11 mouse cellular contexts compared by ENCODE assay signal in genomic region chr13:41386581-41386980, GRCm38 (mm10).
DNase-seq lines count a peak whose midpoint lies in the region; ATAC-seq and TF ChIP-seq lines count a peak whose summit lies in the region.
"Had no signal": no experiment of that assay in that cellular context is flagged by ENCODE, and none has a peak within 500 bp of the region (broad histone marks: within the 10 kb centered on the region; RNA-seq: fewer than 3 reads in every experiment).

No protein-coding gene starts in this region.

- H3K27ac ChIP-seq in kidney, postnatal 0 days, result no peak overlapping the region
- H3K27ac ChIP-seq in embryonic fibroblast, embryonic 13.5 days (ENCODE audit: insufficient read depth, low read length), result peak overlapping the region; percentile 80
- peak overlapping the region; percentile 5 for H3K27ac ChIP-seq in lung, embryonic 16.5 days (ENCODE audit: low read length)

- H3K4me3 ChIP-seq in kidney, postnatal 0 days (replicated peaks; ENCODE audit: low read depth, low read length), result no peak overlapping the region
- no peak overlapping the region for H3K4me3 ChIP-seq in embryonic fibroblast, embryonic 13.5 days (ENCODE audit: insufficient read depth, low read length)
- H3K4me3 ChIP-seq in lung, embryonic 16.5 days (ENCODE audit: low read length), result no peak overlapping the region

- H3K9ac ChIP-seq in kidney, postnatal 0 days (ENCODE audit: low read depth, low read length), result no peak overlapping the region
- no peak overlapping the region for H3K9ac ChIP-seq in lung, embryonic 16.5 days (ENCODE audit: low read length)

- H3K27me3 ChIP-seq in kidney, postnatal 0 days (ENCODE audit: insufficient read depth, low read length), result no peaks in the 10 kb centered on the region
- H3K27me3 ChIP-seq in lung, embryonic 16.5 days (ENCODE audit: control insufficient read depth, insufficient read depth, low read depth, low read length), result no peaks in the 10 kb centered on the region

- no peaks in the 10 kb centered on the region for H3K9me3 ChIP-seq in kidney, postnatal 0 days (replicated peaks; ENCODE audit: low read length)
- H3K9me3 ChIP-seq in lung, embryonic 16.5 days (ENCODE audit: control insufficient read depth, low read length), result no peaks in the 10 kb centered on the region

- no peaks in the 10 kb centered on the region for H3K4me1 ChIP-seq in kidney, postnatal 0 days (replicated peaks; ENCODE audit: insufficient read depth, low read length)
- H3K4me1 ChIP-seq in embryonic fibroblast, embryonic 13.5 days (ENCODE audit: control insufficient read depth, insufficient read depth, low read length), result no peaks in the 10 kb centered on the region; the same call in 1 of the 2 replicates
- peaks cover 3% of the 10 kb centered on the region for H3K4me1 ChIP-seq in lung, embryonic 16.5 days (replicated peaks; ENCODE audit: control insufficient read depth, insufficient read depth, low read length)

- no peak for TF ChIP-seq POLR2A in embryonic fibroblast, embryonic 13.5 days (IDR thresholded peaks at IDR 0.05; ENCODE audit: low read depth, low read length)

- no peaks in the 10 kb centered on the region for H3K36me3 ChIP-seq in kidney, postnatal 0 days (ENCODE audit: insufficient read depth, low read length)
- no peaks in the 10 kb centered on the region for H3K36me3 ChIP-seq in lung, embryonic 16.5 days (ENCODE audit: control insufficient read depth, insufficient read depth, low read length)

- peak; percentile 19 for DNase-seq in kidney, postnatal 0 days (ENCODE audit: low spot score)
- DNase-seq in kidney, adult 18-20 months, result no peak
- peak; percentile 38 for DNase-seq in adrenal gland, postnatal 10 days
- DNase-seq in left cerebral cortex, adult 9 months (ENCODE audit: low spot score in 2 of 2), result no peak
- DNase-seq in frontal cortex, adult 2 months (ENCODE audit: extremely low spot score in 1 of 2, low spot score in 1 of 2), result no peak
- DNase-seq: cerebellum, postnatal 25 days; kidney, postnatal 10 days had no signal

- no peak for ATAC-seq in kidney, postnatal 0 days (replicated peaks; ENCODE audit: low FRiP score, low read depth)
- peak; percentile 85 for ATAC-seq in lung, embryonic 16.5 days (ENCODE audit: low read depth)
- ATAC-seq in megakaryocyte, adult 5-6 weeks (ENCODE audit: poor library complexity, severe bottlenecking), result no peak
- ATAC-seq: forebrain, embryonic 16.5 days had no signal

- 54% methylated on average over 4 of the region's 4 CpGs for WGBS in kidney, postnatal 0 days
- 35% methylated on average over 4 of the region's 4 CpGs for WGBS in lung, embryonic 16.5 days

- TF ChIP-seq CTCF in kidney, postnatal 0 days (IDR thresholded peaks at IDR 0.05; ENCODE audit: low read depth), result no peak
- TF ChIP-seq CTCF in embryonic fibroblast, embryonic 13.5 days (IDR thresholded peaks at IDR 0.05; ENCODE audit: borderline replicate concordance, insufficient read depth, low read length), result no peak

- no peak overlapping the region for H3K4me2 ChIP-seq in kidney, postnatal 0 days (ENCODE audit: low read length)
- no peak overlapping the region for H3K4me2 ChIP-seq in lung, embryonic 16.5 days (ENCODE audit: low read depth, low read length)

Comparison
In these comparisons a context has a peak if more than half of its experiments do, and no peak if none do; other contexts are left out.
1. DNase-seq: peak in kidney, postnatal 0 days (single experiment) and adrenal gland, postnatal 10 days (single experiment); none in kidney, adult 18-20 months (single experiment), left cerebral cortex, adult 9 months (0 of 2) and frontal cortex, adult 2 months (0 of 2).